Mouse (Mus musculus): ENCODE data around the gene Elovl1.

GRCm38 (mm10) chr4:118390146-118390545 lies 37.7 kb upstream of the Elovl1 start:
- TF ChIP-seq GATA1 (IDR thresholded peaks at IDR 0.05; ENCODE audit: borderline replicate concordance, low read length) (no peak), FLI1 (IDR thresholded peaks at IDR 0.05; ENCODE audit: low read length) (no peak)
